Mouse (Mus musculus) cortical plate, adult 2 months (tissue): ENCODE data around the gene Fggy. TPM values are rescaled to one million over a fixed set of nuclear protein-coding genes. Genes with fewer than 3 reads are reported as not detected.

ENCODE experiments used
- H3K27ac ChIP-seq: fragments of 200-500 bp; 2 replicates; pipeline ENCODE4 v1.5.1; 2012; ENCODE audit warnings: low read length, control low read depth, inconsistent platforms; ENCODE audit not compliant: insufficient read depth
- H3K4me1 ChIP-seq: fragments of 200-500 bp; 2 replicates; pipeline ENCODE4 v1.6.1; 2011; ENCODE audit warnings: low read length; ENCODE audit not compliant: control insufficient read depth, insufficient read depth
- H3K4me3 ChIP-seq: fragments of 200-500 bp; 2 replicates; pipeline ENCODE4 v1.5.1; 2011; ENCODE audit warnings: mild to moderate bottlenecking, low read length, control low read depth; ENCODE audit not compliant: insufficient read depth
- CTCF ChIP-seq: fragments of 200-500 bp; IDR thresholded peaks from 2 replicates; pipeline ENCODE4 v1.5.1; 2011; ENCODE audit warnings: mild to moderate bottlenecking, control low read depth, low read length; ENCODE audit not compliant: insufficient read depth; ENCODE audit errors: extremely low read depth
- POLR2A ChIP-seq: fragments of 200-500 bp; IDR thresholded peaks from 2 replicates; pipeline ENCODE4 v1.6.1; 2011; ENCODE audit warnings: mild to moderate bottlenecking, low read length, control low read depth; ENCODE audit not compliant: insufficient read depth; ENCODE audit errors: extremely low read depth
- polyA plus RNA-seq: library from polyadenylated mRNA; depleted of rRNA; stranded (reverse); fragments of >200 nt; gene quantifications from 2 replicates; pipeline ENCODE4 v1.2.3, GENCODE M21; 2012

Fggy gene
- polyA plus RNA-seq, 1 experiment: 16.5 TPM

DNA sequence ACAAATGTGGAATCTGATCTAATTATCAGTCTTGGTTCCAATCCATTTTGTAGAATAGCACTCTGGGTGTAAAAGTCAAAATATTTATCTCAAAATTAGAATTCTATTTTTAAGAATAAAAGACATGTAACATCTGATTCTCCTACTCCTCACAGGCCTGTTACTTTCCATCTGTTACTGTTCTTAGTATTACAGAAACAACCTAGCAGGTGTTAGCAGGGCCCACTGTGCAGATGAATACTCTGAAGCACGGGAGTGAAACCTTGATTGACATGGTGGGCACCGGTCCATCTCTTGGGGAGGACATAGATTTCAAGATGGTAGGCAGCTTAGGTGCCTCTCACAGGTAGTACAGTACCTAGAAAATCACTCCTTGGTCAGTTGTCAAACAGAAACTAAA is 298.7 kb downstream of the Fggy start:
- no peak overlapping the region for H3K4me3 ChIP-seq
- H3K27ac ChIP-seq: no peak overlapping the region
- TF ChIP-seq CTCF (no peak), POLR2A (no peak)
- no peaks in the 10 kb centered on the region for H3K4me1 ChIP-seq

DNA sequence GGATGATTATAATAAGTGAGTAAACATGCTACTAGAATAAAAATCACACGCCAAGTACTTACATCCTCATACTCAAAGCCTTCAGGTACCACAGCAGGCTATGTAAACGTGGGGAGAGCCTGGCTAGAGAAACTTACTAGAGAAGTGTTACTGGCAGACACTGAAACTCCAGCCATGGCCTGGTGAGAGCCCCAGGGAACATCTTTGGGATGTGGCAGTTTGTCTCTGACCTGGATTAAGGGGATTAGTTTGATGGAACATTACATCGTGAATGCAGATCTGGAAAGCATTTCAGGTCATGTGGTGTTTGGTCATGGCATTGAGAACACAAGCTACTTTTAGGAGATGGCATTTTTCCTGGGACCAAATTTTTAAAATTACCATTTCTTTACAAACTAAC is 303.3 kb downstream of the Fggy start:
- TF ChIP-seq POLR2A (no peak), CTCF (no peak)
- no peak overlapping the region for H3K4me3 ChIP-seq
- H3K27ac ChIP-seq: no peak overlapping the region
- H3K4me1 ChIP-seq: no peaks in the 10 kb centered on the region

DNA sequence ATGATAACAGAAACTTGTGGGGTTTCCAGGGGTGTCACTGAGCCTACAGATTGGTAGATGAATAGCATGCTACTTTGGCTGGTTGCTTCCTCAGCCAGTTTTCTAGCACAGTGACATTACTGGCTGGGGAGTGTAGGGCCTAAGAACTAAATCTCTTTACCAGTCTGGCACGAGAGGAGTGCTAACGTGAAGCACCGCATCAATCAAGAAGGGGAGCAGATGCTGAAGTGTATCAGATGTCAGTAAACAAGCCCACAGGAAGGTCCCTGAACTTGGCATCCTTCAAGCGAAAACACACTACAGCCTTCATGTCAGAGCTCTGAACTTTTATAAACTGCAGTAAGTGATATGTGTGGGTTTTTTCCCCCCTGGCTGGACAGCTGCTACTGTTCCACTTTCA is 303.8 kb downstream of the Fggy start:
- TF ChIP-seq POLR2A (no peak), CTCF (no peak)
- Histone ChIP-seq H3K4me3 (no peak overlapping the region), H3K27ac (no peak overlapping the region), H3K4me1 (no peaks in the 10 kb centered on the region)

DNA sequence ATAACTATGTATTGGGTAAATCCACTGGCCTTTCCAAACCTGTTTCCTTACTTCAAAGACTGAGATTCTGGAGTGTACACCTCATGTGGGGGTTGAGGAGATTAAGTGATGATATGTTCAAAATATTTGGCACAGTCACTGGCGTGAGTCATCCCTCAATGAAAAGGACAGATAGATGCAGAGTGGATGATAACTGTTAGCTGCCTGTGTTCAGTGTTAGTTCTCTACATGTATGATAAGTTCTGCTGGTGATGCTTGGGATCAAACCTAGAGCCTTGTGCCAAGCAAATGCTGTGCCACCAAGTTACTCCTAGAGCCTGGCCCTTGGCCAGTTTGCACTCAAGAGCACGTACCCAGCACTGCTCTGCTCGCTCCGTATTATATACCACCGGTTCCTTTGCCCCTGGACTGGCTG is 304.4 kb downstream of the Fggy start:
- H3K4me3 ChIP-seq: no peak overlapping the region
- TF ChIP-seq POLR2A (no peak), CTCF (no peak)
- no peaks in the 10 kb centered on the region for H3K4me1 ChIP-seq
- no peak overlapping the region for H3K27ac ChIP-seq

DNA sequence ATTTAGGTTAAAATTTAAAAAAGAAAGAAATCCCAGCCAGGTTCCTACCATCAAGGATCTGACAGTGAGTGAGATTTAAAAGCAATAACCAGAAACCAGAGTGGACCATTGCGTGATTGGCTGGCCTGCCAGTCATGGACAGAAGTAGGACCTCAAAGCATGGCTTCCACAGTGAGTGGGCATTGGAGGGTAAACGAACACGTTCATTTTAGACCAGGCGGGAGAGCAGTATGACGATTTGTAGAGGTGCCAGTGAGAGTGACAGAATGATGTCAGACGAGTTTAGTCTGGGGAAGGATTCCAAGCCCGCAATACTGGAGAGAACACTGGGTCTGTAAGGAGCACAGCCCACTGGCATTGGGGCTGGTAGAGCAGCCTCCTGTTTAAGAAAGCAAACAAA is 305.0 kb downstream of the Fggy start:
- no peaks in the 10 kb centered on the region for H3K4me1 ChIP-seq
- no peak overlapping the region for H3K27ac ChIP-seq
- H3K4me3 ChIP-seq: no peak overlapping the region
- TF ChIP-seq POLR2A (no peak), CTCF (no peak)

DNA sequence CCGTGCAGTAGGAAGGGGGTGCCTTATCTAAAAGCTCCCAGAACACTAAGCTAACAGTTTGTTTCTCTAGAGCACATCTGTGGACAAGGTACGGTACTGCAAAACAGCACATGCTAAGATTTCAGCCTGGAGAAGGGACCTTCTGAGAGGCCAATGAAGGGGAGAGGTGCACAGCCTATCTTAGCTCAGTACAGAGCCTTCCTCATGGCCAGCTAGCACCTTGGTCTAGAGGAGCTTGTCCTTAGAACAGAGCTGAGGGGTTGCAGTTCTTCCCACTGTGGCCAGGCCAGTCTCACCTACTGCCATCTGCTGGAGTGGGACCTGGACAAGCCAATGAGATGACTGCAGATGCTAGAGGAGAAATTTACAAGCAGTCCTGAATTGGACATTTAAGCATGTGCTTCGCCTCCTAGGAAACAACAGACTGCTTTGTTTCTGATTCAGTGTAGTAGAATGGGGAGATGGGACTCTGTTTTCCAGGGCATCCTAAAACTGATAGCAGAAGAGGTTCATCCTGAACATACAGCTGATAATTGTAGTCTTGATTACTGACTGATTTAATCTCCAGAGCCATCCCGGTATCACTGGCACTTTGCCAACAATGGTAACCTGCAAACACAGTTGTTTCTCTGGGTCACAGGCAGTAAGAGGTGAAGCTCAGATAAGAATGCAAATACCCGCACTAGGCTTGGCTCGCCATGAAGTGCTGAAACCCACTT is 305.6 kb downstream of the Fggy start:
- H3K4me3 ChIP-seq: no peak overlapping the region
- H3K4me1 ChIP-seq: no peaks in the 10 kb centered on the region
- TF ChIP-seq POLR2A (no peak), CTCF (no peak)
- H3K27ac ChIP-seq: no peak overlapping the region

DNA sequence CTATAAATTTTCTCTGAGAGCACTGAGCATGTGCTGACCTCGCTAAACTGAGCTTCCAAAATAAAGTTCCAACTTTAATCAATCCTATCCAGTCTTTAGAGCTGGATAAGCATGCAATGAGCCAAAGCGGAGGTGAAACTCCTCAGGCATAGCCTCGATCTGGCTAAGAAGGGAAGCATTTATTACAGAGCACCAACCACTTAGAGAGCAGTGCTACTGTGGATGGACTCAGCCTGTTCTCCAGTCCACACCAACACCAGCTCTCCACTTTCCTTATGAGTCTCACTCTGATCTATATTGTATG is 306.1 kb downstream of the Fggy start:
- Histone ChIP-seq H3K4me1 (no peaks in the 10 kb centered on the region), H3K4me3 (no peak overlapping the region), H3K27ac (no peak overlapping the region)
- TF ChIP-seq CTCF (no peak), POLR2A (no peak)

DNA sequence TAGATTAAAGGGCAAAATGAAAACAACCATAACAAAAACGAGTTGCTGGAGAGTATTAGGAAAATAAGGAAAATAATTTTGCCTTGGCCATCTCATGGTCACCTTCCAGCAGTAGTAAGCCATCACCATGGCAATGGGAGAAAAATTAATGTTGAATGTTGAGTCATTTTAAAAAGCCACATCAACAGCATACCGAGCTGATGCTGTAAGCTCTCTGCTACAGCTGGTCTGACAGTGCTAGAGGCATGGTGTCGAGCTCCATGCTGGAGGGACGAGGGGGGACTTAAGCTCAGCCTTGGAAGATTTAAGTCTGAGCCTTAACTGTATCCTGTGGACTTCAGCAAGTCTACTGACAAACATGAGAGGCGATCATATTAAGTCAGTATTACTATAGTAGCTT is 307.9 kb downstream of the Fggy start:
- Histone ChIP-seq H3K4me1 (no peaks in the 10 kb centered on the region), H3K4me3 (no peak overlapping the region), H3K27ac (no peak overlapping the region)
- TF ChIP-seq CTCF: no peak
- no peak for TF ChIP-seq POLR2A

DNA sequence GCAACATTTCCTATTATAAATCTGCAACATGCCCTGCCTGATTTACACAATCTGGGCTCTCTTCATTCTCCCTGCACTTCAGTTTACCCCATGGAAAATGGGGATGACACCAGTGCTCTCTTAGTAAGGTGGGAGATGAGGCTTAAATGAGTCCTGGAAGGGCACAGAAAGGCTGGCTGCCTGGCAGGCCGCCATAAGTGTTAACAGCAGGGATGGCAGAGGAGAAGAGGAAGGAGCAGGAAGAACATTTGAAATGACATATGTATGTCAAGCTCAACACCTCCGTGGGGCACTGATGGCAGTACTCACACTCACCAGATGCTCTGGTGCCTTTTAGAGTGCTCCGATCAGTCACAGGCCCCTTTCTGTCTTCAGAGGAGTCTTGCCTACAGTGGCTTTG is 308.6 kb downstream of the Fggy start:
- Histone ChIP-seq H3K4me1 (no peaks in the 10 kb centered on the region), H3K4me3 (no peak overlapping the region), H3K27ac (no peak overlapping the region)
- TF ChIP-seq POLR2A (no peak), CTCF (no peak)

DNA sequence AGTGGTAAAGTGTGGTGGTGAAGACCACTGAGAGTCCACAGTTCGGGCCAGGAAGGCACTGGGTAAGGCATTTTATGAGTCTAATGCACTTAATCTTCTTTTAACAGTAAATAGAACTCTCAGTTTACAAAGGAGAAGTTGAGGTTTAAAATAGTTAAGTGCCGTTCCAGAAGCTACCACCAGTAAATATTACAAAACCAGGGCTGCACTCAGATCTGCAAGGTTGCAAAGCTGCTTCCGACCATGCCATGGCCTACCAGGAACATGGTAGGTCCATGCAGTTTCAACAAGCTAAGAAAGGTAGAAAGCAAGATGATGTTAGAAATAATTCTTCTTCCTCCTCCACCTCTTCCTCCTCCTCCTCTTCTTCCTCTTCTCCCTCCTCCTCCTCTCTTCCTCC is 309.8 kb downstream of the Fggy start:
- TF ChIP-seq POLR2A (no peak), CTCF (no peak)
- H3K27ac ChIP-seq: no peak overlapping the region
- no peak overlapping the region for H3K4me3 ChIP-seq
- H3K4me1 ChIP-seq: no peaks in the 10 kb centered on the region
